Comparison of ENCODE assay signal across 25 mouse cellular contexts in the genomic region with DNA sequence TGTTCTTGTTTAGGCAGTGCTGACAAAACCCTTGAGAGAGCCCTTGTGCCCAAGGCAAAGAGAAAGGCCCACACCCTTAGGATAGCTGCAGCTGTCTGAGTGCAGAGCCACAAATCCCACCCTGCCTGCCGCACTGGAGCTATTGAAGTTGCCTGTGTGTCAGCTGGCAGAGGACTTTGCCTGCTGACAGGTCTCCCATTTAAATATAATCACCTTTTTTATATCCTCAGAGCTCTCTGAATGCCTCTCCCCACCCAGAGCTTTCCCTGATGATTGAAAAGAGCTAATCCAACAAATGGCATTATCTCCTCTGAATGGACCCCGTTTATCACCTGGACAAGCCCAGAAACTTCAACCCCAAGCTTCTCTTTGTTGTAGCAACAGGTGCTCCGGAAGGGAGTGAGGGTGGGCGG. TPM values are rescaled to one million over a fixed set of nuclear protein-coding genes. Genes with fewer than 3 reads are reported as not detected.
A peak's percentile ranks its signal among the peaks of the same experiment; 100 is the strongest.
DNase-seq lines count a peak whose midpoint lies in the region; ATAC-seq lines count a peak whose summit lies in the region.
"Had no signal": no experiment of that assay in that cellular context is flagged by ENCODE, and none has a peak within 500 bp of the region (broad histone marks: within the 10 kb centered on the region; RNA-seq: fewer than 3 reads in every experiment).

No protein-coding gene starts in this region.

- peak overlapping the region; percentile 11; the same call in 1 of the 2 replicates for H3K27ac ChIP-seq in forebrain, embryonic 10.5 days
- no peak overlapping the region for H3K27ac ChIP-seq in forebrain, embryonic 14.5 days (ENCODE audit: low read depth, low read length)
- 0 out of 2 replicates have a peak overlapping the region, but pooled peaks have one; percentile 19 for H3K27ac ChIP-seq in heart, embryonic 16.5 days (ENCODE audit: low read length)
- H3K27ac ChIP-seq in intestine, embryonic 14.5 days (ENCODE audit: low read depth), result no peak overlapping the region
- H3K27ac ChIP-seq in kidney, embryonic 16.5 days (ENCODE audit: low read length), result no peak overlapping the region
- H3K27ac ChIP-seq: embryonic facial prominence, embryonic 13.5 days; forebrain, embryonic 12.5 days; hindbrain, embryonic 10.5 days; kidney, postnatal 0 days; neural tube, embryonic 12.5 days had no signal

- H3K27me3 ChIP-seq in forebrain, embryonic 10.5 days (ENCODE audit: poor library complexity, severe bottlenecking), result no peaks in the 10 kb centered on the region
- H3K27me3 ChIP-seq in forebrain, embryonic 14.5 days (replicated peaks; ENCODE audit: control insufficient read depth, insufficient read depth, low read length), result no peaks in the 10 kb centered on the region
- no peaks in the 10 kb centered on the region for H3K27me3 ChIP-seq in heart, embryonic 16.5 days (ENCODE audit: control insufficient read depth, insufficient read depth, low read length)
- no peaks in the 10 kb centered on the region for H3K27me3 ChIP-seq in intestine, embryonic 14.5 days (replicated peaks; ENCODE audit: control insufficient read depth, insufficient read depth, low read length)
- no peaks in the 10 kb centered on the region for H3K27me3 ChIP-seq in kidney, embryonic 16.5 days (ENCODE audit: insufficient read depth, low read length)
- H3K27me3 ChIP-seq: embryonic facial prominence, embryonic 13.5 days; forebrain, embryonic 12.5 days; neural tube, embryonic 12.5 days had no signal

- no peak for ATAC-seq in forebrain, embryonic 14.5 days
- ATAC-seq in heart, embryonic 16.5 days (replicated peaks; ENCODE audit: extremely low read depth, insufficient read depth, low FRiP score), result no peak
- ATAC-seq in intestine, embryonic 14.5 days (replicated peaks; ENCODE audit: low FRiP score, low TSS enrichment, low read depth), result peak; percentile 55; the same call in 1 of the 2 replicates
- no peak for ATAC-seq in kidney, embryonic 16.5 days (ENCODE audit: low FRiP score, low TSS enrichment)
- ATAC-seq: liver, postnatal 0 days; Patski had no signal

- no peaks in the 10 kb centered on the region for H3K36me3 ChIP-seq in forebrain, embryonic 10.5 days (replicated peaks)
- no peaks in the 10 kb centered on the region for H3K36me3 ChIP-seq in forebrain, embryonic 14.5 days (ENCODE audit: control insufficient read depth, insufficient read depth, low read length)
- H3K36me3 ChIP-seq in heart, embryonic 16.5 days (ENCODE audit: control insufficient read depth, insufficient read depth), result no peaks in the 10 kb centered on the region
- no peaks in the 10 kb centered on the region for H3K36me3 ChIP-seq in intestine, embryonic 14.5 days (ENCODE audit: control insufficient read depth, insufficient read depth, low read length)
- H3K36me3 ChIP-seq in kidney, embryonic 16.5 days (ENCODE audit: insufficient read depth, low read length), result no peaks in the 10 kb centered on the region
- H3K36me3 ChIP-seq: embryonic facial prominence, embryonic 13.5 days; forebrain, embryonic 12.5 days; hindbrain, embryonic 10.5 days; neural tube, embryonic 12.5 days had no signal

- DNase-seq in forebrain, embryonic 10.5 days (ENCODE audit: extremely low spot score, low spot score), result no peak
- DNase-seq in forebrain, embryonic 14.5 days (ENCODE audit: low spot score), result no peak
- DNase-seq in heart, postnatal 4 days, result no peak
- DNase-seq in R1 (ENCODE audit: low read depth, low spot score), result peak; percentile 93
- DNase-seq in intestine, embryonic 14.5 days (ENCODE audit: low spot score), result peak; percentile 58
- no peak for DNase-seq in cerebellum, adult 9-11 months
- DNase-seq: cerebellum, postnatal 10 days; gastrocnemius, postnatal 25 days; layer of hippocampus, postnatal 36 days; liver; liver, postnatal 0 days; midbrain, embryonic 14.5 days; thymus, adult 2 months had no signal

- H3K9me3 ChIP-seq in forebrain, embryonic 10.5 days, result no peaks in the 10 kb centered on the region
- no peaks in the 10 kb centered on the region for H3K9me3 ChIP-seq in forebrain, embryonic 14.5 days (replicated peaks; ENCODE audit: control insufficient read depth, low read length)
- H3K9me3 ChIP-seq in heart, embryonic 16.5 days (replicated peaks; ENCODE audit: control insufficient read depth, low read length), result no peaks in the 10 kb centered on the region
- H3K9me3 ChIP-seq in intestine, embryonic 14.5 days (ENCODE audit: control insufficient read depth, low read length), result no peaks in the 10 kb centered on the region
- H3K9me3 ChIP-seq in kidney, embryonic 16.5 days (ENCODE audit: low read length), result no peaks in the 10 kb centered on the region
- H3K9me3 ChIP-seq: embryonic facial prominence, embryonic 13.5 days; forebrain, embryonic 12.5 days; hindbrain, embryonic 10.5 days; neural tube, embryonic 12.5 days had no signal

- H3K4me2 ChIP-seq in forebrain, embryonic 14.5 days (ENCODE audit: low read length), result no peak overlapping the region
- H3K4me2 ChIP-seq in heart, embryonic 16.5 days (ENCODE audit: low read depth, low read length), result no peak overlapping the region
- H3K4me2 ChIP-seq in intestine, embryonic 14.5 days (ENCODE audit: low read length), result no peak overlapping the region
- no peak overlapping the region for H3K4me2 ChIP-seq in kidney, embryonic 16.5 days (replicated peaks; ENCODE audit: low read depth, low read length)
- H3K4me2 ChIP-seq: embryonic facial prominence, embryonic 13.5 days; forebrain, embryonic 12.5 days; neural tube, embryonic 12.5 days had no signal

- 9% methylated on average over 4 of the region's 4 CpGs for WGBS in forebrain, embryonic 10.5 days
- WGBS in forebrain, embryonic 14.5 days, result 10% methylated on average over 4 of the region's 4 CpGs
- WGBS in heart, embryonic 16.5 days, result 17% methylated on average over 4 of the region's 4 CpGs
- 30% methylated on average over 4 of the region's 4 CpGs for WGBS in intestine, embryonic 14.5 days
- 19% methylated on average over 4 of the region's 4 CpGs for WGBS in kidney, embryonic 16.5 days

- no peak overlapping the region for H3K4me3 ChIP-seq in forebrain, embryonic 10.5 days
- no peak overlapping the region for H3K4me3 ChIP-seq in forebrain, embryonic 14.5 days (ENCODE audit: low read depth, low read length)
- no peak overlapping the region for H3K4me3 ChIP-seq in heart, embryonic 16.5 days (ENCODE audit: low read length)
- no peak overlapping the region for H3K4me3 ChIP-seq in intestine, embryonic 14.5 days (ENCODE audit: low read depth, low read length)
- H3K4me3 ChIP-seq in kidney, embryonic 16.5 days (ENCODE audit: low read length), result no peak overlapping the region
- H3K4me3 ChIP-seq: embryonic facial prominence, embryonic 13.5 days; forebrain, embryonic 12.5 days; hindbrain, embryonic 10.5 days; neural tube, embryonic 12.5 days had no signal

- H3K9ac ChIP-seq in forebrain, embryonic 14.5 days (ENCODE audit: low read length), result no peak overlapping the region
- H3K9ac ChIP-seq in heart, embryonic 16.5 days (ENCODE audit: low read length), result no peak overlapping the region
- no peak overlapping the region for H3K9ac ChIP-seq in intestine, embryonic 14.5 days (ENCODE audit: low read length)
- H3K9ac ChIP-seq in kidney, embryonic 16.5 days (replicated peaks; ENCODE audit: low read length), result no peak overlapping the region
- H3K9ac ChIP-seq: embryonic facial prominence, embryonic 13.5 days; forebrain, embryonic 12.5 days; liver, postnatal 0 days; neural tube, embryonic 12.5 days had no signal

- peaks cover 20% of the 10 kb centered on the region for H3K4me1 ChIP-seq in forebrain, embryonic 10.5 days
- H3K4me1 ChIP-seq in forebrain, embryonic 14.5 days (ENCODE audit: control insufficient read depth, insufficient read depth, low read length), result peaks cover 3% of the 10 kb centered on the region; the same call in 1 of the 2 replicates
- H3K4me1 ChIP-seq in heart, embryonic 16.5 days (ENCODE audit: control insufficient read depth, insufficient read depth, low read length), result peaks cover 21% of the 10 kb centered on the region
- peaks cover 6% of the 10 kb centered on the region for H3K4me1 ChIP-seq in intestine, embryonic 14.5 days (replicated peaks; ENCODE audit: control insufficient read depth, insufficient read depth, low read length)
- peaks cover 7% of the 10 kb centered on the region; the same call in 1 of the 2 replicates for H3K4me1 ChIP-seq in kidney, embryonic 16.5 days (ENCODE audit: insufficient read depth, low read length)

RNA-seq across cellular contexts. Expression of a gene that starts 55.5 kb away (rescaled TPM):
- not detected in 2 replicates for polyA plus RNA-seq in forebrain, embryonic 10.5 days (2016; fragmentation: Nextera tagmentation; extraction: Ambion mirVana)
- polyA plus RNA-seq in forebrain, embryonic 14.5 days (2014; fragmentation: Nextera tagmentation; extraction: Ambion mirVana), result not detected in 2 replicates
- polyA plus RNA-seq in heart, embryonic 16.5 days (2015; fragmentation: Nextera tagmentation; extraction: Ambion mirVana), result not detected in 2 replicates
- not detected for total RNA-seq in heart, postnatal 4 days (2021)
- not detected in 2 replicates for polyA plus RNA-seq in intestine, embryonic 14.5 days (2014; fragmentation: Nextera tagmentation; extraction: Ambion mirVana)
- not detected in 2 replicates for polyA plus RNA-seq in kidney, embryonic 16.5 days (2015; fragmentation: Nextera tagmentation; extraction: Ambion mirVana)
- total RNA-seq: adrenal gland, adult 18-20 months; gastrocnemius, postnatal 25 days; layer of hippocampus, adult 18-20 months; layer of hippocampus, postnatal 36 days; left cerebral cortex, postnatal 36 days; megakaryocyte, adult 5-6 weeks had no signal
- polyA plus RNA-seq: embryonic facial prominence, embryonic 13.5 days; forebrain, embryonic 12.5 days; hindbrain, embryonic 10.5 days; kidney, postnatal 0 days; liver, postnatal 0 days; midbrain, embryonic 14.5 days; neural tube, embryonic 12.5 days; Patski had no signal

Comparison
In these comparisons a context has a peak if more than half of its experiments do, and no peak if none do; other contexts are left out.
1. H3K27ac ChIP-seq: peak in forebrain, embryonic 10.5 days (single experiment) and heart, embryonic 16.5 days (single experiment); none in forebrain, embryonic 14.5 days (single experiment), intestine, embryonic 14.5 days (single experiment) and kidney, embryonic 16.5 days (single experiment).
2. DNase-seq: peak in R1 (single experiment) and intestine, embryonic 14.5 days (single experiment); none in forebrain, embryonic 10.5 days (single experiment), forebrain, embryonic 14.5 days (single experiment), heart, postnatal 4 days (single experiment) and cerebellum, adult 9-11 months (single experiment).